Mouse (Mus musculus) mesoderm, embryonic 11.5 days (tissue): ENCODE measurements around the gene Drc1.

Experiments used
- DNase-seq: peaks from one replicate; pipeline ENCODE4 v3.0.0-alpha.2; 2012; ENCODE audit warnings: low read depth, low spot score

The Drc1 gene

GRCm38 (mm10) chr5:30285944-30286799 lies 5.0 kb downstream of the Drc1 start:
- DNase-seq, result no peak

- no peak for DNase-seq
These were observed 6.1 kb downstream of the Drc1 start for GRCm38 (mm10) chr5:30287106-30287882.

DNA sequence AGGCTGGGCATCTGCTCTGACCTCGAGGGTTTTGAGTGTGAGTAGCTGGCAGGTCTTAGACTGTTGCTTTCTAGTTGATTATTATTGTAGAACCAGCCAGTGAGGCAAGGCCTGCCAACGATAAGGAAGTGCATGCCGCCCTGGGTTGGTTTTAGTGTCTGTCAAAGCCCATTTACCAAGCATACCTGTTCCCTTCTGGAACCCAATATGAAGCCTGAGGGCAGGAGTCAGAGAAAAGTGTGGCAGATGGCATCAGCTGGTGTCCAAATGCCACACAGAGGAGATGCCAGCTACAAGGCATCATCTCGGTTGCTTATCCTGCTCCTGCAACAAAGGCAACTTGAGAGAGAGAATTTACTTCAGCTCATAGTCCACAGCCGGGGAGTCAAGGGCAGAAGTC lies 59.6 kb downstream of the Drc1 start:
- no peak for DNase-seq

GRCm38 (mm10) chr5:30341601-30342365 lies 60.6 kb downstream of the Drc1 start:
- DNase-seq, result no peak

GRCm38 (mm10) chr5:30342601-30343015 lies 61.4 kb downstream of the Drc1 start:
- DNase-seq, result peak; percentile 8

- DNase-seq, result peak; percentile 74
These were observed 61.9 kb downstream of the Drc1 start for GRCm38 (mm10) chr5:30343107-30343506.

DNA sequence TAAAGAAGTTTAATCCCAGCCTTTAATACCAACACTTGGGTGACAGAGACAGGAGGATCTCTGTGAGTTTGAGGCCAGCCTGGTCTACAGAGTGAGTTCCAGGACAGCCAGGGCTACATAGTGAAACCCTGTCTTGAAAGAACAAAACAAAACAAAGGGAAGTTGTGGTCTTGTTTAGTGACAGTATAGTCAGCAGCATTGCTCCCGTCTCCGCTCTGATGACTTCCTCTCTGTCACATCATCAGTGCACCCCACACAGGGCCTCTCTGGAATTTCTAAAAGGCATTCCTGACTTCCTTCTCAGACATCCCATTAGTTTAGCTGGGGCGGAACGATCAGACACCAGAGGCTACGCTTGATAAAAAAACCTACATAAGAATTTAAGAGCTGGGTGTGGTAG lies 62.7 kb downstream of the Drc1 start:
- no peak for DNase-seq

GRCm38 (mm10) chr5:30353605-30354004 lies 72.4 kb downstream of the Drc1 start:
- no peak for DNase-seq

- no peak for DNase-seq
These were observed 73.9 kb downstream of the Drc1 start for GRCm38 (mm10) chr5:30355114-30355513.

- DNase-seq, result no peak
These were observed 74.5 kb downstream of the Drc1 start for GRCm38 (mm10) chr5:30355559-30356159.

- DNase-seq, result no peak
These were observed 75.5 kb downstream of the Drc1 start for GRCm38 (mm10) chr5:30356647-30357046.

DNA sequence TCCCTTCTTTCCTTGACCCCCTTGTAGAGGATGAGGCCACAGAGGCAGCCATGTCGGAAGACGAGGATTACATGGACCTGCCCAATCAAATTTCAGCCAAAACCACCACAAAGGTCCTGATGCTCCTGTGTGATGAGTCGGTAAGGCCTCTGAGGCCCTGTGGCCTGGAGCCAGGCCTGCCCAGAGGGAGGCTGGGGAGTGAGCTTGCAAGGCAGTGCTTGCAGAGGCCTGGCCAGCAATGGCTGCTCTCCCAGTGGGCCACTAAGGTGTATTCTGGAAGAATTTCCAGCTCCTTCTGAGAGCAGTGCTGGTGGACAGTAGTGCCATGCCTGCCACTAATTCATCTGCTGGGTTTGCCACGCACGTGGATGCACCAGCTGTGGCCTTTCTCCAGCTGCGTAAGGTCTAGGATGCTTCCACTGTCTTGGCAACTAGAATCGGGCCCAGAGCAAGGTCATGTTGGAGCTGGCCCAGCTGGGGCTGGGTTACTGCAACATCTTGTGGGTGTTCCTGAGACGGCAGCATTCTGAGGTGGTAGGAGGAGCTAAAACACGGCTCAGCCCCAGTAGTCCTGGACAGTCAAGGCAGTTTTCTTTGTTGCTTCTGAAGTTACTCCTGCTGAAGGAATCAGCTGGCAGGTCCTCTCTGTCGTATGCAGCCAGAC lies 77.4 kb downstream of the Drc1 start:
- no peak for DNase-seq

DNA sequence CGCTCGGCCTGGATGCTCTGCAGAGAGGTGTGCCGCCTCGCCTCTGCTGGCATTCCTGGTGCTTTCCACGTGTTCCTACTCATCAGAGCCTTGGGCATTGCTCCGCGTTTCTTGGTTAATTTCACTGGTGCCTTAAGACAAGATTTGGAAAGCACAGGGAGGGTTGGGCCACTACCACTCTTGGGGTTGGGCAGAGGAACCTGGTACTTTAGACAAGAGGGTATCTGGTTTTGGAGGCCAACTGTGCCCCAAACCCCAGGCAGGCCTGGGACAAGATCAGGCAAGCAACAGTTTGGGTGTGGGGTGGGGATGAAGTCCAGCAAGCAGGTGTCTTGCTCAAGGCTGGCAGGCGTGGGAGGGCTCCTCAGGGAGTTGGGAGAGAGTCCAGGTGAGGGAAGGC lies 86.2 kb downstream of the Drc1 start:
- no peak for DNase-seq

DNA sequence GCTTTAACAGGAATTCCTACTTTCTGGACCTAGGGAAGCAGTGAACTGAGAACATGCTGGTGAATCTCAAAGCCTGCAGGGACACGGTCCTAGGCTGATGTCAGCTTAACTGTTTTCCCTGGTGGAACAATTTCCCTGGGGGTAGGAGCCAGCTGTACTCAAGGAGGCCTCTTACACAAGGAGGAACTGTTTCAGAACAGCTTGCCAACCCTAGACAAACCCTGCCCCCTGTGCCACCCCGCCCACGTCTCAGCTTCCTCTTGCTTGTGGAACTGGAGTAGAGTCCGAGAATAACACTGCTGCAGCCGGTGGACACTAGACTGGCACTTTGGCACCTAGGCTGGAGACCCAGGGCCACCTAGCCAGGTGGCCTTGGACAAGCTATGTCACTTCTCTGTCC lies 88.2 kb downstream of the Drc1 start:
- no peak for DNase-seq

GRCm38 (mm10) chr5:30382876-30383275 lies 101.7 kb downstream of the Drc1 start:
- DNase-seq, result peak; percentile 13

DNA sequence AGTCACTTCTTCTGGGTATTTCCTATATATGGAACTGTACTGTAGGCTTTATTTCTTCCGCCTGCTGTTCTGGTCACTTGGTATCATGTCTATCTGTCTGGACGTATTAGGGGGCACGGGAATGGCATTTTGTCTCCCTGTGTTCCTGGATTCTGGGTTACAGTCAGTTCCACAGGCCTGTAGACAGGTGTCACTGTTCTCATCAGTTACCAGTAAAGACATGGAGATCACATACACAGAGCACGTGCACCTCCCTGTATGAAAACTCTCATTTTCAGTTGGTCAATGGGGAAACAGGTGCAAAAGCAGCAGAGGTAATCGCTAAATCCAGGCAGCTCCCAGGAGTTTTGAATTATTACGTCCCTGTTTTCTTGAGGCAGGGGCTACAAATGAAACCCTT lies 106.5 kb downstream of the Drc1 start:
- DNase-seq, result no peak

GRCm38 (mm10) chr5:30389836-30390235 lies 108.6 kb downstream of the Drc1 start:
- DNase-seq, result no peak

- peak; percentile 79 for DNase-seq
These were observed 110.3 kb downstream of the Drc1 start for GRCm38 (mm10) chr5:30391473-30391872.

- DNase-seq, result no peak
These were observed 119.3 kb downstream of the Drc1 start for GRCm38 (mm10) chr5:30400521-30400920.

DNA sequence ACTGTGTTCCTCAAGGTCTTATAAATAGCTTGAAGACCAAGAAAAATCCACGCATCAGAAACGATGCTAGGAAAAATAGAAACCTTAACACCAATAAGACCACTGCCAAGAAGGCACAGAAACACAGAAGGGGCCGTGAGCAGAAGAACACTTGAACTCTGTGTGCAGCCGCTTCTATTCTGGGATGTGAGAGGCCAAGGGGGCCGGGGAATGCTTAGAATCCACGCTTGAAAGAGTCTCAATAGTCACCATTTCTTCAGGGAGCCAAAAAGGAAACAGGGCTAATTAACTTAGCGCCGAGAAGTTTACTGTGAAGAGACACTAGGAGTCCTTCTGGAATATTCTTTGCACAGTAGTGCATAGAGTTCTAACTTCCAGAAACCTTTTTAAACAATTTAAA lies 120.0 kb downstream of the Drc1 start:
- DNase-seq, result peak; percentile 26

DNA sequence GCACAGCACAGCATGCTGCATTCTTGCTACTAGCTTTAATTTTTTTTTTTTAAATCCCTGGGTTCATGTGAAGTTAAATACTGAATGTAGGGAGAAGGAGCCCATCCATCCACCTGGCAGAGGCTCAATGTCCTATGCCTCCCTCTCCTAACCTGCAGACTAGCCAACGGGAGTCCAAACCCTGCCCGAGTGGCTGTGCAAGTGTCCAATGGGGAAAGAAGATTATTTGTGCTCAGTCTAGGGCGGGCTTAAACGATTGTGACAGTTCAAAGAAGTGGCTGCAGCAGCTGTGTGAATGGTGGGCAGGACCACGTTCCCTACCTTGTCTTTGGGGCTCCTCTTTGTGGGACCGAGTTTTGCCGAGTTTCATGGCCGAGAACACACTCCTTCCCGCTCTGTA lies 125.7 kb downstream of the Drc1 start:
- DNase-seq, result peak; percentile 33
